Comparison of ENCODE assay signal across 27 mouse cellular contexts in the genomic region with DNA sequence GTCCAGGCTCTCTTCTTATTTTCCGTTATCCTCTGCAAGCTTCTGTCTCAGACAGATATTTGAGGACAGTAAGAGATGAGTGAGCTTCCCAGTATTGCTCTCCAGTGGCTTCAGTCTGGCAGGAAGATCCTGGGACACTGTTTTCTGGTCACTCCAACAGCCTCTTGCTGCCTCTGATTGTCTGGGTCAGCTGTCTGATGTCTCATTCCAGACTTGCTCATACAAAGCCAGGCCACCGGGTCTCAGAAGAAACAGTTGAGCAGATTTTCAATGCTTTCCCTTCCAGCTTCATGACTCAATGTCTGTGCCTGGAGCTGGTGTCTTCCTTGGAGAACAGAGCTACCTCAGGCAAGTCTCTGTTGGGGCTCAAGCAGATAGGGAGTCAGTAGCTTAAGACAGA. TPM values are rescaled to one million over a fixed set of nuclear protein-coding genes. Genes with fewer than 3 reads are reported as not detected.
"Had no signal": no experiment of that assay in that cellular context is flagged by ENCODE, and none has a peak within 500 bp of the region (broad histone marks: within the 10 kb centered on the region; RNA-seq: fewer than 3 reads in every experiment).

No protein-coding gene starts in this region.

- H3K9me3 ChIP-seq: midbrain, embryonic 10.5 days; midbrain, embryonic 12.5 days; neural tube, embryonic 12.5 days; stomach, embryonic 15.5 days had no signal

- DNase-seq: lung, adult 18-20 months; lung, embryonic 14.5 days; lung, postnatal 10 days; lung, postnatal 4 days; midbrain, embryonic 14.5 days; retina, postnatal 1 day; right cerebral cortex, adult 18-20 months; right cerebral cortex, postnatal 25 days; right cerebral cortex, postnatal 4 days; thymus, adult 2 months; thymus, postnatal 25 days; thymus, postnatal 4 days had no signal

- H3K36me3 ChIP-seq: midbrain, embryonic 10.5 days; midbrain, embryonic 12.5 days; neural tube, embryonic 12.5 days; stomach, embryonic 15.5 days had no signal

- H3K4me2 ChIP-seq: lung, embryonic 14.5 days; midbrain, embryonic 12.5 days; neural tube, embryonic 12.5 days; stomach, embryonic 15.5 days had no signal

- H3K27me3 ChIP-seq: neural tube, embryonic 12.5 days; stomach, embryonic 15.5 days had no signal

- H3K9ac ChIP-seq: lung, embryonic 14.5 days; midbrain, embryonic 12.5 days; neural tube, embryonic 12.5 days; stomach, embryonic 15.5 days had no signal

- H3K4me3 ChIP-seq: midbrain, embryonic 10.5 days; midbrain, embryonic 12.5 days; myocyte; neural tube, embryonic 12.5 days; stomach, embryonic 15.5 days had no signal

- ATAC-seq: midbrain, embryonic 16.5 days had no signal

- H3K4me1 ChIP-seq: midbrain, embryonic 12.5 days; neural tube, embryonic 12.5 days; stomach, embryonic 15.5 days had no signal

- H3K27ac ChIP-seq: midbrain, embryonic 10.5 days; midbrain, embryonic 12.5 days; neural tube, embryonic 12.5 days; stomach, embryonic 15.5 days; stomach, postnatal 0 days had no signal

RNA-seq across cellular contexts. Expression of a gene that starts 39.1 kb away (rescaled TPM):
- total RNA-seq: megakaryocyte, adult 5-6 weeks; megakaryocyte-erythroid progenitor cell, adult 5-6 weeks; neutrophil, adult 5-6 weeks had no signal
- polyA plus RNA-seq: liver, embryonic 16.5 days; lung, embryonic 14.5 days; lung, embryonic 16.5 days; midbrain, embryonic 10.5 days; midbrain, embryonic 12.5 days; midbrain, embryonic 14.5 days; midbrain, embryonic 16.5 days; myocyte; neural tube, embryonic 12.5 days; neural tube, embryonic 14.5 days; spleen, adult 2 months; stomach, embryonic 15.5 days; stomach, postnatal 0 days; thymus, adult 2 months; urinary bladder, adult 2 months had no signal
